Mouse (Mus musculus) embryonic facial prominence, embryonic 10.5 days (tissue): ENCODE data around the gene Smim26. TPM values are rescaled to one million over a fixed set of nuclear protein-coding genes. Genes with fewer than 3 reads are reported as not detected.

Source experiments
- DNase-seq: peaks from one replicate; pipeline ENCODE4 v3.0.0-alpha.2; 2017; ENCODE audit warnings: low spot score
- H3K27ac ChIP-seq: fragments of 300-500 bp; sonication (generic); replicated peaks from 2 replicates; pipeline ENCODE4 v1.5.1; 2016; ENCODE audit warnings: mild to moderate bottlenecking
- H3K27me3 ChIP-seq: fragments of 300-500 bp; sonication (generic); replicated peaks from 2 replicates; pipeline ENCODE4 v1.6.1; 2016; ENCODE audit warnings: low read depth, mild to moderate bottlenecking; ENCODE audit not compliant: poor library complexity, severe bottlenecking
- H3K36me3 ChIP-seq: fragments of 300-500 bp; sonication (generic); replicated peaks from 2 replicates; pipeline ENCODE4 v1.6.1; 2016; ENCODE audit warnings: mild to moderate bottlenecking, moderate library complexity
- H3K4me1 ChIP-seq: fragments of 300-500 bp; sonication (generic); 2 replicates; pipeline ENCODE4 v1.6.1; 2016
- H3K4me3 ChIP-seq: fragments of 300-500 bp; sonication (generic); 2 replicates; pipeline ENCODE4 v1.5.1; 2016; ENCODE audit warnings: mild to moderate bottlenecking, moderate library complexity
- H3K9me3 ChIP-seq: fragments of 300-500 bp; sonication (generic); 2 replicates; pipeline ENCODE4 v1.6.1; 2016; ENCODE audit warnings: mild to moderate bottlenecking
- WGBS: fragments of 180-500 bp; shearing (Covaris S2); methylation state at CpG from one replicate; pipeline ENCODE4 v1.1.7; 2016; 5-methylcytosine and 5-hydroxymethylcytosine counted together
- microRNA-seq: library from miRNA; unstranded; fragments of <30 nt; microRNA quantifications from one replicate; pipeline ENCODE4, GENCODE M21; 2017
- polyA plus RNA-seq: library from polyadenylated mRNA; unstranded; fragments of >200 nt; fragmentation: Nextera tagmentation; extraction: Ambion mirVana; gene quantifications from 2 replicates; pipeline ENCODE4 v1.2.1, GENCODE M21; 2016

The Smim26 gene
- polyA plus RNA-seq, 1 experiment from 2014 or later, result 34.0 TPM

- H3K27me3 ChIP-seq, result no peaks in the 10 kb centered on the region
- H3K4me3 ChIP-seq, result no peak overlapping the region
- no peaks in the 10 kb centered on the region for H3K36me3 ChIP-seq
- peak; percentile 34 for DNase-seq
- H3K9me3 ChIP-seq, result no peaks in the 10 kb centered on the region
- peaks cover 12% of the 10 kb centered on the region for H3K4me1 ChIP-seq
- H3K27ac ChIP-seq, result no peak overlapping the region
- WGBS, result 81% methylated on average over 4 of the region's 4 CpGs
Observed at GRCm38 (mm10) chr2:144638719-144639118, 44.9 kb downstream of the Smim26 start.

- no peak overlapping the region for H3K27ac ChIP-seq
- WGBS, result 76% methylated on average over 7 of the region's 7 CpGs
- no peaks in the 10 kb centered on the region for H3K36me3 ChIP-seq
Observed at GRCm38 (mm10) chr2:144640101-144640500, 46.2 kb downstream of the Smim26 start.

GRCm38 (mm10) chr2:144641991-144642390 is 48.1 kb downstream of the Smim26 start:
- H3K36me3 ChIP-seq, result no peaks in the 10 kb centered on the region
- H3K27ac ChIP-seq, result no peak overlapping the region
- no peak overlapping the region for H3K4me3 ChIP-seq
- WGBS, result 89% methylated on average over 4 of the region's 4 CpGs
- no peak for DNase-seq
- no peaks in the 10 kb centered on the region for H3K9me3 ChIP-seq
- H3K27me3 ChIP-seq, result no peaks in the 10 kb centered on the region
- peaks cover 26% of the 10 kb centered on the region for H3K4me1 ChIP-seq

More at GRCm38 (mm10) chr2:144640101-144640500, 46.2 kb downstream of the Smim26 start:
- Histone ChIP-seq H3K27me3 (no peaks in the 10 kb centered on the region), H3K4me3 (no peak overlapping the region), H3K9me3 (no peaks in the 10 kb centered on the region), H3K4me1 (peaks cover 13% of the 10 kb centered on the region)
- no peak for DNase-seq

Small RNAs within 50 kb of the gene (microRNA-seq; reads per million reads assigned to microRNA genes)
- gene Gm24823, result not detected

Other genes with a start within 250 kb of the Smim26 start
- gene Kat14, start 225.1 kb upstream of the Smim26 start, polyA plus RNA-seq, result 63.6 and 65.7 TPM in 2 replicates
- gene Pet117, start 225.1 kb upstream of the Smim26 start, polyA plus RNA-seq, result 0.52 TPM in 1 of 2 replicates, not detected in the other
- gene Dzank1, start 66.6 kb upstream of the Smim26 start, polyA plus RNA-seq, result 0.83 and 1.5 TPM in 2 replicates
- gene Polr3f, start 66.3 kb upstream of the Smim26 start, polyA plus RNA-seq, result 34.6 and 36.0 TPM in 2 replicates
- 58.9 and 65.5 TPM in 2 replicates for gene Rbbp9, start 43.2 kb upstream of the Smim26 start, polyA plus RNA-seq
- gene Sec23b, start 37.8 kb upstream of the Smim26 start, polyA plus RNA-seq, result 117 and 118 TPM in 2 replicates
- gene Dtd1, start 5.8 kb downstream of the Smim26 start, polyA plus RNA-seq, result 36.9 and 43.1 TPM in 2 replicates
- gene Scp2d1, start 229.6 kb downstream of the Smim26 start, polyA plus RNA-seq, result not detected in 2 replicates